Mouse (Mus musculus): Measurements from ENCODE around the gene Mdm2. TPM values are rescaled to one million over a fixed set of nuclear protein-coding genes. Genes with fewer than 3 reads are reported as not detected.

Gene Mdm2
- total and polyA plus RNA-seq, 3 experiments, result 35.3 to 601 (median 42.2) TPM

DNA sequence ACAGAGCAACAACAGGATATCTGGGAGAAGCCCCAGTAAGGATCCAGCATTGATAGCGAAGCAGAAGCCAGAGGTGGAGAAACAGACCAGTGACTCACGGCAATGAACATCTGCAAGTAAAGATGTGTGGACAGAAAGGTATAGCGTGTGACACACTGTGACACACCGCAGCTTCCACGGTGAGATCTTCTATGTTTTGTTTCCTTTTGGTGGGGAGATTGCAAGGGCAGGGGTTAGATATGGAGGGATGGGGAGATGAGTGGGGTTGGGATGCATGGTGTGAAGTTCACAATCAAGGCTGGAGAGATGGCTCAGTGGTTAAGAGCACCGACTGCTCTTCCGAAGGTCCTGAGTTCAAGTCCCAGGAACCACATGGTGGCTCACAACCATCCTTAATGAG, 19.6 kb upstream of the Mdm2 start:
- Histone ChIP-seq H3K27me3 (ENCODE audit: control insufficient read depth in 1 of 2, insufficient read depth in 2 of 2, low read length in 2 of 2) (no peaks in the 10 kb centered on the region), H3K4me1 (ENCODE audit: control insufficient read depth in 1 of 2, insufficient read depth in 2 of 2, low read length in 2 of 2) (peaks cover 5 to 15% of the 10 kb centered on the region in 2 experiments; a peak in 2 of 4 replicates), H3K9me3 (replicated peaks; ENCODE audit: insufficient read depth, low read length) (no peaks in the 10 kb centered on the region), H3K27ac (ENCODE audit: control insufficient read depth, low read depth, low read length) (no peak overlapping the region), H3K4me3 (ENCODE audit: control insufficient read depth in 1 of 2, insufficient read depth in 1 of 2, low read depth in 2 of 2, low read length in 2 of 2) (no peak overlapping the region), H3K9ac (ENCODE audit: control insufficient read depth, low read depth, low read length, poor library complexity, severe bottlenecking) (no peak overlapping the region), H3K36me3 (ENCODE audit: control insufficient read depth in 1 of 2, insufficient read depth in 2 of 2, low read length in 2 of 2) (peaks cover 0 to 16% of the 10 kb centered on the region in 2 experiments; a peak in 2 of 4 replicates), H3K79me2 (ENCODE audit: control insufficient read depth, insufficient read depth, low read length, poor library complexity) (no peaks in the 10 kb centered on the region)
- DNase-seq (ENCODE audit: low read depth, low spot score), result no peak
- TF ChIP-seq TBP (IDR thresholded peaks at IDR 0.05; ENCODE audit: low read depth, low read length), result 0 out of 2 replicates have a peak, but pooled peaks have one; percentile 36
- no peak for TF ChIP-seq TCF12 (IDR thresholded peaks at IDR 0.05; ENCODE audit: low read depth, low read length)

DNA sequence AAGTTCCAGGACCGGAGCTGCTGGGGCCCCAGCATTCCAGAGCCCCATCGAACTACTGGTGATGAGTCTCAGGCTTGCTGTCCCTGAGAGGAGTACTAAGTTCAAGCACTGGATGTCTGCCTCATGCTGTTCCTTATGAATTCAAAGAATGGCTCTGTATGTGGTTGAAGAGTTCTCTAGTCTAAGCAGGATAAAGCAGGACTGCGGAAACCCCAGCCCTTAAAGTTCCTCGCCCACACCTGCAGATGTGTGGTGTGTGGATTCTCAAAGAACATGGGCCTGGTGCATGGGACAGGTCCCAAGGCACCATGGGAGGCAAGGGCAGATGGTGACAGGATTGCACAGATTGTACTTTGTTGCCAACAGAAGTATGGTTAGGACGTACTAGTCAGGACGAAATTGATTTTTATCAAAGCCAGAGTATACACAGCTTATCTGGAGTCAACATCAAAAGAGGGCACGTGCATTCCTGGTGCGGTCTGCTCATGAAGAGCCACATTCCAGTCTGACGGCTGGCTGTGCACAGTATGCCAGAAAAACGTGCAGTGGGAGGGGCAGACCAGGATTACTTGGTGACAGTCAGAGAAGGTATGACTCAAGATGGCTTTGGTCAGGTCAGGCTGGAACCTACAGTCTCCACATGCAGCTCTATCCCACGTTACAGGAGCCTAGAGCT, 18.7 kb upstream of the Mdm2 start:
- DNase-seq (ENCODE audit: low read depth, low spot score), result no peak
- Histone ChIP-seq H3K36me3 (ENCODE audit: control insufficient read depth in 1 of 2, insufficient read depth in 2 of 2, low read length in 2 of 2) (peaks cover 0 to 16% of the 10 kb centered on the region in 2 experiments; a peak in 2 of 4 replicates), H3K27ac (ENCODE audit: control insufficient read depth, low read depth, low read length) (no peak overlapping the region), H3K4me1 (ENCODE audit: control insufficient read depth in 1 of 2, insufficient read depth in 2 of 2, low read length in 2 of 2) (peaks cover 5 to 15% of the 10 kb centered on the region in 2 experiments; a peak in 2 of 4 replicates), H3K79me2 (ENCODE audit: control insufficient read depth, insufficient read depth, low read length, poor library complexity) (no peaks in the 10 kb centered on the region), H3K27me3 (ENCODE audit: control insufficient read depth in 1 of 2, insufficient read depth in 2 of 2, low read length in 2 of 2) (no peaks in the 10 kb centered on the region), H3K9ac (ENCODE audit: control insufficient read depth, low read depth, low read length, poor library complexity, severe bottlenecking) (no peak overlapping the region), H3K9me3 (replicated peaks; ENCODE audit: insufficient read depth, low read length) (no peaks in the 10 kb centered on the region), H3K4me3 (ENCODE audit: control insufficient read depth in 1 of 2, insufficient read depth in 1 of 2, low read depth in 2 of 2, low read length in 2 of 2) (no peak overlapping the region)
- TF ChIP-seq SMC3 (IDR thresholded peaks at IDR 0.05; ENCODE audit: low read depth, low read length) (no peak), ZC3H11A (IDR thresholded peaks at IDR 0.05; ENCODE audit: low read depth, low read length) (no peak), ELF1 (IDR thresholded peaks at IDR 0.05; ENCODE audit: low read depth, low read length) (no peak), SIN3A (IDR thresholded peaks at IDR 0.05; ENCODE audit: low read length) (no peak), KAT2A (conservative IDR thresholded peaks at IDR 0.05; ENCODE audit: low read depth, low read length) (no peak), MYB (IDR thresholded peaks at IDR 0.05; ENCODE audit: low read depth, low read length) (no peak), POLR2AphosphoS2 (IDR thresholded peaks at IDR 0.05; ENCODE audit: low read length) (no peak), CTCF (IDR thresholded peaks at IDR 0.05 in 2 of 3, conservative IDR thresholded peaks at IDR 0.05 in 1 of 3; ENCODE audit: control insufficient read depth in 1 of 3, insufficient read depth in 1 of 3, low read depth in 2 of 3, low read length in 3 of 3, poor library complexity in 1 of 3, severe bottlenecking in 1 of 3) (no peak), GABPA (IDR thresholded peaks at IDR 0.05; ENCODE audit: low read depth, low read length) (no peak), UBTF (IDR thresholded peaks at IDR 0.05; ENCODE audit: borderline replicate concordance, insufficient read depth, low read depth, low read length) (no peak), TCF12 (IDR thresholded peaks at IDR 0.05; ENCODE audit: low read depth, low read length) (no peak), RAD21 (IDR thresholded peaks at IDR 0.05; ENCODE audit: low read depth, low read length) (no peak), ZKSCAN1 (IDR thresholded peaks at IDR 0.05; ENCODE audit: low read depth, low read length) (no peak), HCFC1 (IDR thresholded peaks at IDR 0.05; ENCODE audit: low read depth, low read length) (no peak), POLR2AphosphoS5 (IDR thresholded peaks at IDR 0.05; ENCODE audit: borderline replicate concordance, low read depth, low read length) (no peak), JUND (IDR thresholded peaks at IDR 0.05; ENCODE audit: low read depth, low read length) (no peak), RCOR1 (IDR thresholded peaks at IDR 0.05; ENCODE audit: low read depth, low read length) (no peak), TAL1 (IDR thresholded peaks at IDR 0.05; ENCODE audit: low read length) (no peak), EP300 (IDR thresholded peaks at IDR 0.05; ENCODE audit: low read depth in 1 of 2, low read length in 2 of 2) (no peak), ZMIZ1 (IDR thresholded peaks at IDR 0.05; ENCODE audit: low read depth, low read length) (no peak)
